Mouse (Mus musculus) limb, embryonic 10.5 days (tissue): ENCODE results near the gene Mgat4c. TPM values are rescaled to one million over a fixed set of nuclear protein-coding genes. Genes with fewer than 3 reads are reported as not detected.

Experiments used
- DNase-seq: peaks from one replicate; pipeline ENCODE4 v3.0.0-alpha.2; 2017; ENCODE audit warnings: low spot score
- H3K27ac ChIP-seq: fragments of 300-500 bp; sonication (generic); 2 replicates; pipeline ENCODE4 v1.5.1; 2016; ENCODE audit warnings: mild to moderate bottlenecking
- H3K27me3 ChIP-seq: fragments of 300-500 bp; sonication (generic); 2 replicates; pipeline ENCODE4 v1.6.1; 2016; ENCODE audit warnings: low read depth, mild to moderate bottlenecking; ENCODE audit not compliant: poor library complexity, severe bottlenecking
- H3K36me3 ChIP-seq: fragments of 300-500 bp; sonication (generic); 2 replicates; pipeline ENCODE4 v1.6.1; 2016; ENCODE audit warnings: mild to moderate bottlenecking, moderate library complexity
- H3K4me1 ChIP-seq: fragments of 300-500 bp; sonication (generic); 2 replicates; pipeline ENCODE4 v1.6.1; 2016
- H3K4me3 ChIP-seq: fragments of 300-500 bp; sonication (generic); 2 replicates; pipeline ENCODE4 v1.5.1; 2016; ENCODE audit warnings: mild to moderate bottlenecking, moderate library complexity
- H3K9me3 ChIP-seq: fragments of 300-500 bp; sonication (generic); replicated peaks from 2 replicates; pipeline ENCODE4 v1.6.1; 2016; ENCODE audit warnings: mild to moderate bottlenecking
- WGBS: fragments of 180-500 bp; shearing (Covaris S2); methylation state at CpG from one replicate; pipeline ENCODE4 v1.1.7; 2016; 5-methylcytosine and 5-hydroxymethylcytosine counted together
- polyA plus RNA-seq: library from polyadenylated mRNA; unstranded; fragments of >200 nt; fragmentation: Nextera tagmentation; extraction: Ambion mirVana; gene quantifications from 2 replicates; pipeline ENCODE4 v1.2.1, GENCODE M21; 2016

Mgat4c gene
- polyA plus RNA-seq, 1 experiment from 2014 or later: 0.25 TPM

DNA sequence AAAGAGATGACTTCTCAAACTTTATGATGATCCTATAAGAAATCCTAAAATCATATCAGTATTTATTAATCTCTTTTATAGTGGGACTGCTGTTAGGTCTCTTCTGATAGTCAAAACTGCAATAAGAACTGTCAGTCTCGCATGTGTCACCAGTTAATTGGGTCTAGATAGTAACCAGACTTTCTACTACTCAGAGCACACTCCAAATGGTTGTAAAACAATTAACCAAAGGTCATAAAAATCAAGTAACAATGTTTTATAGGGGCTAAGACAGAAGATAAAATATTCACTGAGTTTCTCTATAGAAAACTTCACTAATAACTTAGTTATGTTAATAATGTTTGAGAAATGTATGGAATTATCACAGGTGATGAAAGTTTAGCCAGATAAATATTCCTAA is 208.6 kb downstream of the Mgat4c start:
- no peak overlapping the region for H3K27ac ChIP-seq
- no peak for DNase-seq
- H3K36me3 ChIP-seq: no peaks in the 10 kb centered on the region
- no peaks in the 10 kb centered on the region for H3K27me3 ChIP-seq
- 53% methylated on average over 1 of the region's 1 CpGs for WGBS
- H3K9me3 ChIP-seq: no peaks in the 10 kb centered on the region
- H3K4me1 ChIP-seq: no peaks in the 10 kb centered on the region
- no peak overlapping the region for H3K4me3 ChIP-seq

DNA sequence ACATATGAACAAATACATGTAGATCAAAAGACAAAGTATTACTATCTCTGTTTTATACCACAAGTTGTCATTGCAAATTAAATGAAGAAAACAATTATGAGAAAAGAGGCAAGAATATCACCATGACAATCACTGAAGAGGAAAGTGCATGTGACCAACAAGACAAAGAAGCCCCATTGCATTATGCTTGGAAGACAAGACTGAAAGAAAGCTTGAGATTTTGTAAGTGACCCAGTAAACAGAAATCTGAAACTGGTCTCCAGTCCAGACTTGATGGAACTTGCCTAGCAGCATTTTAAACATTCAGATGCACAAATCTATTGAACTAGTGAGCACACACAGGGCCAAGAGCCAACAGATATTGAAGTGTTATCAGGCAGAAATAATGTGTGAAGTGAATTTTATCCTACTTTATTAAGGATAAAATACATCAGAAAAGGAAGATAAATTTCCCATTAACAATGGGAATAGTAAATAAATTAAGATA is 236.1 kb downstream of the Mgat4c start:
- Histone ChIP-seq H3K36me3 (no peaks in the 10 kb centered on the region), H3K9me3 (no peaks in the 10 kb centered on the region), H3K4me3 (no peak overlapping the region), H3K4me1 (no peaks in the 10 kb centered on the region), H3K27me3 (no peaks in the 10 kb centered on the region), H3K27ac (no peak overlapping the region)
- no peak for DNase-seq

DNA sequence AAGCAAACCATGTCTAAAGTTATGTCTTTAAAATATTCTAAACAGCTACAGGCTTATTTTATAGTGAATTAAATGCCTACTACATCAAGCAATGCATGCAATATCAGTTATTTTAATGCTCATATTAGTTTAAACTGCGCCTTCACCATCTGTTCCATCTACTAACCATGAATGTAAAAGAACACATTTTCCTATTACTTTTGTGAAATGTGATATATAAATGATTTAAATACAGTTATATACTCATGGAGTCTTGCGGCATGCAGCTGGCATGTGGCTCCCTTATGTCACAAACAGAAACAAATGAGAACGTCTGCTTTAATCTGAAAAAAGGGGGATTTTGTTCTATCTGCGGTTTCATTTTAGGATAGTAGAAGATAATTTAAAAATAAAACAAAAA is 316.3 kb downstream of the Mgat4c start:
- no peak overlapping the region for H3K27ac ChIP-seq
- H3K36me3 ChIP-seq: no peaks in the 10 kb centered on the region
- H3K4me1 ChIP-seq: no peaks in the 10 kb centered on the region
- H3K9me3 ChIP-seq: no peaks in the 10 kb centered on the region
- 90% methylated on average over 4 of the region's 4 CpGs for WGBS
- H3K4me3 ChIP-seq: no peak overlapping the region
- DNase-seq: no peak
- no peaks in the 10 kb centered on the region for H3K27me3 ChIP-seq

DNA sequence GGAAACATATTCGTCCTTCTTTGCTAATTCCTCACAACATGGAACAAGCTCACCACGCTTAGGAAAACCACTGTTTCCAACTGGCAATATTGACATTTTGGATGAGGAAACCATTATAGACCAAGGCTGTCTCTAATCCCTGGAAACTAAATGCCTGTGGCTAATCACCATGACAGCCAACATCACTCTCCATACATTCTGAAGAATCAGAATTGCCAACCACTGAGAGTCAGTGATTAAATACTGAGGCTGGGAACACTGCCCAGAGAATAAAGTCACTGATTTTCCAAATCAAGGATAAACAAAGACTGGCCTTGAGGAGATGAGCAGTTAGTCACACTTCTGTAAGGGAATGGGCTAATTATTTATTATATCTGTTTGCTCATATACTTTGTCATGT is 361.2 kb downstream of the Mgat4c start:
- DNase-seq: no peak
- no peak overlapping the region for H3K4me3 ChIP-seq
- no peaks in the 10 kb centered on the region for H3K9me3 ChIP-seq
- H3K27me3 ChIP-seq: no peaks in the 10 kb centered on the region
- H3K36me3 ChIP-seq: no peaks in the 10 kb centered on the region
- no peak overlapping the region for H3K27ac ChIP-seq
- 87% methylated on average over 2 of the region's 2 CpGs for WGBS
- no peaks in the 10 kb centered on the region for H3K4me1 ChIP-seq

DNA sequence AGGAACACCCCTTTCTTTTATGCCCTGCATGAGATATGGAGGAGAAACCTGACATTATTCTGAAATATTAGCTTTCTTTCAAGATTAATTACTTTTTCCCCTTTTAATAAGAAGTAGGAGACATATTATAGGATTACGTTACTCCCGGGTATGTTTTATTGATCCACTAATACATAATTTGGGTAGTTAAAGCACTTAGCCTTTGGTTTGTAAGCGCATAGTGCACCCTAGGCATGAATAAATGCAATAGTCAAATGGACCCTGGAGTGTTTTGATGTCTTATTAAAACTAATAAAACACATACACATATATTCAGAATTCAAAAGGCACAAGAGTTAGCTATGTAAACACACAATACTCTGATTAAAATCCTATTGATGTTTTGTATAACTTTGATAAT is 374.9 kb downstream of the Mgat4c start:
- Histone ChIP-seq H3K36me3 (no peaks in the 10 kb centered on the region), H3K27ac (no peak overlapping the region), H3K4me3 (no peak overlapping the region), H3K4me1 (no peaks in the 10 kb centered on the region), H3K27me3 (no peaks in the 10 kb centered on the region), H3K9me3 (no peaks in the 10 kb centered on the region)
- 91% methylated on average over 3 of the region's 3 CpGs for whole genome bisulfite sequencing
- DNase-seq: no peak

DNA sequence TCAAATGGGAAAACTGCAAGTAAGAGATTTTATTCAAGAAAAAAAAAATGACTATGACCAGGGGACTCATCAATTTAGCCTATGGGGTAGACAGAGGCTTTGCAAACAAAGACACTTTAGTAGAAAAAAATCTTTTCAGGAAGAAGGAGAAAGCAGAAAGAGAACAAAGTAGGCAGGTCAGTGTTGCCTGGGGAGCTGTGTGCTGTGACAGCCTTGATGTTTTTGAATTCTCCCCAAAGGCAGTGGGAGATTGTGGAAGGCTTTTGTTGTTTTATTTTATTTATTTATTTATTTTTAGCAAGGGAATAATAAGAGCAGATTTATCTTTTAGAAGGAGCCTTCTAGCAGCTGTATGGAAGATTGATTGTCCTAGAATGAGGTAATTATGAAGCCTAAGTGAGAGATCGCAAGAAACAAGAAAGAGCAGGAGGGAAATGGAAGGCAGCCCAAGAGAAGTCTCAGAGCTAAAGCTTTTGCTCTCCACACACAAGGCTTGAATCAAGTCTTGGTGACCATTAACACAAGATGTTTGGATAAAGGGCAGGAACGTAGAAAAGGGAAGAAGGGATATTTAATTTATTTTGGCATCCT is 375.8 kb downstream of the Mgat4c start:
- Histone ChIP-seq H3K4me1 (no peaks in the 10 kb centered on the region), H3K9me3 (no peaks in the 10 kb centered on the region), H3K4me3 (no peak overlapping the region), H3K36me3 (no peaks in the 10 kb centered on the region), H3K27ac (no peak overlapping the region), H3K27me3 (no peaks in the 10 kb centered on the region)
- DNase-seq: no peak
- WGBS: 61% methylated on average over 2 of the region's 2 CpGs

DNA sequence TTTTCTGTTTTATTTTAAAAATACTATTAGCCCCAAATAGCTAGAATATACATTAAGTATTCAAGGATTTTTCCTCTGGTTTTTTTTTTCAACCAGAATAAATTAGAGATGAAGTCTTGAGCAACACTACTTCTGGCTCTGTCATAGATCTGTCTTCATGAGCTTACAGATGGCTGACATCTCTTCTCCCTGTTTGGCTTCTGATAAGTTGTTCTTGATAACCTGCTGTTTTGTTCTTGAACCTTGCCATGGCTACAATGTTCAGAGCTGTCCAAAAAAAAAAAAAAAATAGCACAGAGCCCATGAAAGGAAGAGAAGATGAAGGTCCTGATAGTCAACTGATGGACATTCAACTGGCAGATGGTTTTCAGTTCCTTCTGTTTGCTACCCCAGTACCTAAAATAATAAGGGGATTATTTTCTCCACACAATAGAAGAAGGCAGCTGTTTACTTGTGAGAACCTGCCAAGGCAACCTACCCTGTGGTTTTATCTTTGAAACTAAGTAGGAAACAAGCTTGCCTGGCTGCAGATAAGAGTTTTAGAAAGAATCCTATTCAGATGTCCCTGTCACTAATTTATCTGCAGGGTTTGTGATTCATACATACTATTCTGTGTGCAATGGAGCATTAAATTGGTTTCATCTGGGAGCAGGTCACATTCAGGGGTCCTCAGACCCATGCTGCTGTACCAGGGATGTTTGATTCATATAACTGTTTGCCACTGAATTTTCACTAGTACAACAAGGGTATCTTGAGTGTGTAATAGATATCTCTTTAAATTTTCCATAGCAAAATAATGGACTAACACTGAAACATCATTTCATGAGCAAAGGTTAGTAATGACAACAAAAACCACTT is 393.5 kb downstream of the Mgat4c start:
- Histone ChIP-seq H3K36me3 (no peaks in the 10 kb centered on the region), H3K4me3 (no peak overlapping the region), H3K27me3 (no peaks in the 10 kb centered on the region), H3K4me1 (no peaks in the 10 kb centered on the region), H3K9me3 (no peaks in the 10 kb centered on the region), H3K27ac (no peak overlapping the region)
- no peak for DNase-seq

DNA sequence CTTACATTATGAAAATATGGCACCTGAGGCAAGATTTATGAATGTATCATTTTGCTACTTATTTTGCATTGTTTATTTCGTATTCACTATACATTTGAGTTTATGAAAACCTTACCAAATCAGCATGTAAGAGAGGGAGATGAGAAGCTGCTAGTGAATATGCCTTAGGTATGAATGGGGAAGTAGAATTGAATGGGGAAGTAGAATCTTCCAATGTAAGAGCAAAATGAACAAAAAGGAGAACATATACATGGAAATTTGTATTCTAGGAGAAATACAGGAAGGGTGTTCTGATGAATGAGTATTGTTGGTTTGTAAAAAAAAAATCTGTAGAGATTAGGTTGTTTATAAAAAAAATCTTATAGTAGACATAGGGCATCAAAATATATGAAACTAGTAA is 441.9 kb downstream of the Mgat4c start:
- no peak overlapping the region for H3K4me3 ChIP-seq
- H3K4me1 ChIP-seq: no peaks in the 10 kb centered on the region
- no peaks in the 10 kb centered on the region for H3K36me3 ChIP-seq
- 80% methylated on average over 1 of the region's 1 CpGs for WGBS
- no peaks in the 10 kb centered on the region for H3K9me3 ChIP-seq
- no peak for DNase-seq
- H3K27me3 ChIP-seq: no peaks in the 10 kb centered on the region
- no peak overlapping the region for H3K27ac ChIP-seq

DNA sequence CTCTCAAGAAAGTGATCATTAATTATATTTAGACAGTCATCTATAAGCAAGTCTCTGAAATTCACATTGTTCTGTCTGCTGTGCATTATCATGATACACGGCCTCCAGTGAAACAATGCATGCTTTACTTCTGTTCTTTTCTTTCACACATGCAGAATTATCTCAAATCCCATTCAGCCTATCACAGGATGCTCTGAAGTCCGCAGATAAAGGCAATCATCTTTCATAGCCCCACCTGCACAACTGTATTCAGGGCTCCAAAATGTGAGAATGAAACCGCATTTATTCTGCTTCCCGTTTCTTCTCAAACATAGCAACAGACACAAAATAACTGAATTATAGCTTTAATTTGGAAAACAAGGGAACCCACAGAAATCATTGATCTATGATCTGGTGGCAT is 446.1 kb downstream of the Mgat4c start:
- H3K4me3 ChIP-seq: no peak overlapping the region
- no peaks in the 10 kb centered on the region for H3K36me3 ChIP-seq
- WGBS: 80% methylated on average over 4 of the region's 4 CpGs
- H3K27ac ChIP-seq: no peak overlapping the region
- DNase-seq: no peak
- no peaks in the 10 kb centered on the region for H3K4me1 ChIP-seq
- no peaks in the 10 kb centered on the region for H3K27me3 ChIP-seq
- no peaks in the 10 kb centered on the region for H3K9me3 ChIP-seq

DNA sequence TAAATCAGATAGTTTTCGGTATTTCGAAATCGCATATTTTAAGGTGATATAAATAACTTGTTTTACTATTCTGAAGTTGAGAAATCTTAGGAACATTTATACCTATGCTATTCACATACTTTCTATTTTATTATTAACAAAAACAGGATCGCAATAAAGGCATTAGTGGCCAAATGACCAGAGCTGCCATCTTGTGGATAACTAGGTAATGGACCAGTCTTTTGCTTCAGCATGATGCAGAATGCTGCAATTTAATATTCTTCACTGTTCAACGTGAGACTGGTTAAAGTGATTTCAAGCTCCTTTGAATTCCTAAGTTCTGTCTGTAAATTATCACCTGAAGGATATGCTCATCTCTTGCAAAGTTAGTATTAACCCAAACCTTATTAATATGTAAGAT is 473.6 kb downstream of the Mgat4c start:
- H3K4me1 ChIP-seq: peaks cover 10% of the 10 kb centered on the region
- H3K36me3 ChIP-seq: no peaks in the 10 kb centered on the region
- DNase-seq: no peak
- no peak overlapping the region for H3K4me3 ChIP-seq
- H3K27me3 ChIP-seq: no peaks in the 10 kb centered on the region
- H3K9me3 ChIP-seq: no peaks in the 10 kb centered on the region
- H3K27ac ChIP-seq: no peak overlapping the region
- WGBS: 83% methylated on average over 5 of the region's 5 CpGs

DNA sequence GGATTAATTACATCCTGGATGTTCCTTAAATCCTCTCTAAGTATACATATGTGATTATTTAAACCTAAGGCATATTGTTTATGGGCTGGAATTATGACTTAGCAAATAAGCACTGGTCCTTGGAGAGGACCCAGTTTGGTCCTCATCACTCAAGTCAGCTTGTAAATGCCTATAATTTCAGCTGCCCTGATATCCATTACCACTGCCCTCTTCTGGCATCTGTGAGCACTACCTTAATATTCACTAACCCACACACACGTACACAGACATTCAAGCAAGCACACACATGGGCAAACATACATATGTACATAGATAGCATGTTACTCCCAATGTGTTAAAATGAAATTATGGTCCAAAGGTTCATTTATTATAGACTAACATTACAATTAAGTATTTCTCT is 474.6 kb downstream of the Mgat4c start:
- Histone ChIP-seq H3K36me3 (no peaks in the 10 kb centered on the region), H3K27me3 (no peaks in the 10 kb centered on the region), H3K9me3 (no peaks in the 10 kb centered on the region), H3K27ac (no peak overlapping the region), H3K4me1 (peaks cover 10% of the 10 kb centered on the region), H3K4me3 (no peak overlapping the region)
- WGBS: 34% methylated on average over 1 of the region's 1 CpGs
- no peak for DNase-seq

DNA sequence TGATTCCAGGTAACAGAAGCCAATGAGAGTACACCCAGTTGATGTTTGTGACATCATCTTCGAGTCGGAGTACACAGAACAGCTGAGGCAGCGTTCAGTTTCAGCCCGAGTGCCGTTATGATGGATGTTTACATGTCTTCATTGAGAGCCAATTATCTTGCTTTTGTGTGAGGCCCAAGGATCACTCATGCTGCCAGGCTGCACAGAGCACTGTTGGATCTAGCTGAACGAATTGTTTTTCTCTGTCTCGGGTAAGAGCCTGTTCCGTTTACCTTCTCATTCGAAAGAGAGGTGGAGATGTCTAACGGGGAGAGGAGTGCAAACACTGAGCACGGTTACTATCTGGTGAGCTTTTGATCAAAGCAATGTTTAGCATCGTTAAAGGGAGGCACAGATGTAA is 477.5 kb downstream of the Mgat4c start:
- DNase-seq: no peak
- 0 out of 2 replicates have a peak overlapping the region, but pooled peaks have one; percentile 14 for H3K27ac ChIP-seq
- peak overlapping the region; percentile 22; the same call in 1 of the 2 replicates for H3K4me3 ChIP-seq
- peaks cover 10% of the 10 kb centered on the region for H3K4me1 ChIP-seq
- WGBS: 36% methylated on average over 12 of the region's 12 CpGs
- H3K36me3 ChIP-seq: no peaks in the 10 kb centered on the region
- H3K27me3 ChIP-seq: no peaks in the 10 kb centered on the region
- H3K9me3 ChIP-seq: no peaks in the 10 kb centered on the region

DNA sequence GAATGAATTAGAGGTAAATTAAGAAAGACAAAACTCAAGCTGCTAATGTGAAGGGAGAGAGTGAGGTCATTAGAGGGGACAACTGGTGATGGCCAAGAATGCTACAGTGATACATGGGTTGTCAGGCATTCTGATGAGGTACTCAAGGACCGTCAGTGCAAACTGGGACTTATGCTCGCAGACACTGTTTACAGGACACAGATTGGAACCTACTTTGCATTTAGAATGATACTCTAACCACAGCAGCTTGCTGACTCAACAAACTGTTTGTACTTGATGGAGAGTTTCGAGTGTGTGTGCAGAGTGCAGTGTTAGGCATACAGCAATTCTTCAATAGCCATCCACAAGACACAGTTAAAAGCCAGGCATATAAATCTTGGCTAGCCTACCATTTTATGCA is 503.4 kb downstream of the Mgat4c start:
- 86% methylated on average over 3 of the region's 3 CpGs for WGBS
- Histone ChIP-seq H3K4me1 (no peaks in the 10 kb centered on the region), H3K4me3 (no peak overlapping the region), H3K9me3 (no peaks in the 10 kb centered on the region), H3K27ac (no peak overlapping the region), H3K27me3 (no peaks in the 10 kb centered on the region), H3K36me3 (no peaks in the 10 kb centered on the region)
- no peak for DNase-seq
